Mouse (Mus musculus): ENCODE measurements around the gene C1rb. TPM values are rescaled to one million over a fixed set of nuclear protein-coding genes. Genes with fewer than 3 reads are reported as not detected.

The C1rb gene
- total and polyA plus RNA-seq, 3 experiments = 0.03 TPM; not detected in 2

DNA sequence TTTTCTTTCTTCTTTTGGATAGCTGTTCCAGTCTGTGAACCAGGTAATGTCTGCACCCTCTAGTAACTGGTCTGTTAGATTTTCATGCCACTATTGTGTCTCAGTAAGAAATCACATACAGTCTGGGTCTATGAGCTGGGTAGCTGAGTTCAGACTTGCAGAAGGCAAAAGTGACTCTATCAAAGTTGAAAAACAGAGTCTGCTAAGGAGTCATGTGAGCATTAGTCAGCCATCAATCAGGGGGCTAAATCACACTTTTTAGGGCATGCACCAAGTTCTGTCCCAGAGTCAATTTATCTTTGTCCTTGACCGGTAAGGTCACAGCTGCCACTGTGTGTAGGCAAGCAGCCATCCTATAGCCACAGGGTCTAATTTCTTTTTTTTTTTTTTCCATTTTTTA, 12.1 kb downstream of the C1rb start (continued):
- TF ChIP-seq USF2 (IDR thresholded peaks at IDR 0.05; ENCODE audit: borderline replicate concordance in 1 of 2, insufficient read depth in 1 of 2, low read depth in 1 of 2, low read length in 2 of 2) = no peak
- no peak for TF ChIP-seq GATA1 (IDR thresholded peaks at IDR 0.05; ENCODE audit: low read depth, low read length)
- TF ChIP-seq SMC3 (IDR thresholded peaks at IDR 0.05; ENCODE audit: low read depth, low read length) = no peak
- no peak for TF ChIP-seq ZC3H11A (IDR thresholded peaks at IDR 0.05; ENCODE audit: low read depth, low read length)
- no peak for TF ChIP-seq TCF12 (IDR thresholded peaks at IDR 0.05; ENCODE audit: low read depth, low read length)
- TF ChIP-seq HCFC1 (IDR thresholded peaks at IDR 0.05; ENCODE audit: low read depth, low read length) = no peak

GRCm38 (mm10) chr6:124584935-124585334, 14.8 kb downstream of the C1rb start:
- H3K27ac ChIP-seq (ENCODE audit: control insufficient read depth, low read depth, low read length) = no peak overlapping the region
- no peak for DNase-seq (ENCODE audit: low read depth, low spot score)
- H3K4me3 ChIP-seq (ENCODE audit: control insufficient read depth in 1 of 2, insufficient read depth in 1 of 2, low read depth in 2 of 2, low read length in 2 of 2) = no peak overlapping the region
- peaks cover 0 to 3% of the 10 kb centered on the region in 2 experiments; a peak in 2 of 4 replicates for H3K36me3 ChIP-seq (ENCODE audit: control insufficient read depth in 1 of 2, insufficient read depth in 2 of 2, low read length in 2 of 2)
- peaks cover 0 to 5% of the 10 kb centered on the region in 2 experiments; a peak in 1 of 4 replicates for H3K4me1 ChIP-seq (ENCODE audit: control insufficient read depth in 1 of 2, insufficient read depth in 2 of 2, low read length in 2 of 2)
- TF ChIP-seq MAFK (IDR thresholded peaks at IDR 0.05; ENCODE audit: borderline replicate concordance, low read depth, low read length) (no peak), BHLHE40 (IDR thresholded peaks at IDR 0.05; ENCODE audit: borderline replicate concordance, low read depth, low read length) (no peak), ZKSCAN1 (IDR thresholded peaks at IDR 0.05; ENCODE audit: low read depth, low read length) (no peak), E2F4 (IDR thresholded peaks at IDR 0.05; ENCODE audit: borderline replicate concordance, low read depth, low read length) (no peak), CHD2 (IDR thresholded peaks at IDR 0.05; ENCODE audit: low read length) (no peak), ZC3H11A (IDR thresholded peaks at IDR 0.05; ENCODE audit: low read depth, low read length) (no peak), HCFC1 (IDR thresholded peaks at IDR 0.05; ENCODE audit: low read depth, low read length) (no peak), CHD1 (IDR thresholded peaks at IDR 0.05; ENCODE audit: low read depth, low read length) (no peak), MAZ (IDR thresholded peaks at IDR 0.05; ENCODE audit: low read depth, low read length) (no peak), GABPA (IDR thresholded peaks at IDR 0.05; ENCODE audit: low read depth, low read length) (no peak), SMC3 (IDR thresholded peaks at IDR 0.05; ENCODE audit: low read depth, low read length) (no peak), POLR2A (IDR thresholded peaks at IDR 0.05; ENCODE audit: control insufficient read depth in 1 of 2, insufficient read depth in 1 of 2, low read depth in 1 of 2, low read length in 2 of 2, poor library complexity in 1 of 2) (no peak), RAD21 (IDR thresholded peaks at IDR 0.05; ENCODE audit: low read depth, low read length) (no peak), KAT2A (conservative IDR thresholded peaks at IDR 0.05; ENCODE audit: low read depth, low read length) (no peak), JUND (IDR thresholded peaks at IDR 0.05; ENCODE audit: low read depth, low read length) (no peak), MYB (IDR thresholded peaks at IDR 0.05; ENCODE audit: low read depth, low read length) (no peak)
- no peaks in the 10 kb centered on the region for H3K79me2 ChIP-seq (ENCODE audit: control insufficient read depth, insufficient read depth, low read length, poor library complexity)
- H3K9me3 ChIP-seq (replicated peaks; ENCODE audit: insufficient read depth, low read length) = no peaks in the 10 kb centered on the region
- no peak overlapping the region for H3K9ac ChIP-seq (ENCODE audit: control insufficient read depth, low read depth, low read length, poor library complexity, severe bottlenecking)
- no peaks in the 10 kb centered on the region; a peak in 1 of 4 replicates for H3K27me3 ChIP-seq (ENCODE audit: control insufficient read depth in 1 of 2, insufficient read depth in 2 of 2, low read length in 2 of 2)

- no peak overlapping the region for H3K9ac ChIP-seq (ENCODE audit: control insufficient read depth, low read depth, low read length, poor library complexity, severe bottlenecking)
- DNase-seq (ENCODE audit: low read depth, low spot score) = no peak
- TF ChIP-seq MAX (IDR thresholded peaks at IDR 0.05; ENCODE audit: low read length) (no peak), CHD2 (IDR thresholded peaks at IDR 0.05; ENCODE audit: low read length) (no peak), POLR2AphosphoS2 (IDR thresholded peaks at IDR 0.05; ENCODE audit: low read length) (no peak), ELF1 (IDR thresholded peaks at IDR 0.05; ENCODE audit: low read depth, low read length) (no peak), SMC3 (IDR thresholded peaks at IDR 0.05; ENCODE audit: low read depth, low read length) (no peak), MEF2A (IDR thresholded peaks at IDR 0.05; ENCODE audit: extremely low read depth, insufficient replicate concordance, low read depth, low read length, poor library complexity, severe bottlenecking) (no peak), USF2 (IDR thresholded peaks at IDR 0.05; ENCODE audit: borderline replicate concordance in 1 of 2, insufficient read depth in 1 of 2, low read depth in 1 of 2, low read length in 2 of 2) (no peak), MYB (IDR thresholded peaks at IDR 0.05; ENCODE audit: low read depth, low read length) (no peak), USF1 (IDR thresholded peaks at IDR 0.05; ENCODE audit: low read depth, low read length) (no peak), GABPA (IDR thresholded peaks at IDR 0.05; ENCODE audit: low read depth, low read length) (no peak), MYC (IDR thresholded peaks at IDR 0.05; ENCODE audit: low read depth, low read length) (no peak)
- H3K27me3 ChIP-seq (ENCODE audit: control insufficient read depth in 1 of 2, insufficient read depth in 2 of 2, low read length in 2 of 2) = no peaks in the 10 kb centered on the region; a peak in 1 of 4 replicates
- no peaks in the 10 kb centered on the region for H3K9me3 ChIP-seq (replicated peaks; ENCODE audit: insufficient read depth, low read length)
- H3K4me1 ChIP-seq (ENCODE audit: control insufficient read depth in 1 of 2, insufficient read depth in 2 of 2, low read length in 2 of 2) = no peaks in the 10 kb centered on the region
- no peaks in the 10 kb centered on the region for H3K36me3 ChIP-seq (ENCODE audit: control insufficient read depth in 1 of 2, insufficient read depth in 2 of 2, low read length in 2 of 2)
- no peaks in the 10 kb centered on the region for H3K79me2 ChIP-seq (ENCODE audit: control insufficient read depth, insufficient read depth, low read length, poor library complexity)
- H3K27ac ChIP-seq (ENCODE audit: control insufficient read depth, low read depth, low read length) = no peak overlapping the region
- H3K4me3 ChIP-seq (ENCODE audit: control insufficient read depth in 1 of 2, insufficient read depth in 1 of 2, low read depth in 2 of 2, low read length in 2 of 2) = no peak overlapping the region
These were observed 15.7 kb downstream of the C1rb start for GRCm38 (mm10) chr6:124585761-124586160.

Measured in MEL (cell line).